Mouse (Mus musculus) heart, adult 11 months (tissue): ENCODE results near the gene Mcoln2.

Experiments used
- DNase-seq: peaks from one replicate; pipeline ENCODE4 v3.0.0; 2022

The Mcoln2 gene

GRCm38 (mm10) chr3:146146131-146146530 is 3.5 kb upstream of the Mcoln2 start:
- peak; percentile 43 for DNase-seq

- peak; percentile 96 for DNase-seq
These were observed 396 bp downstream of the Mcoln2 start for GRCm38 (mm10) chr3:146150058-146150400.

- no peak for DNase-seq
These were observed 927 bp downstream of the Mcoln2 start for GRCm38 (mm10) chr3:146150560-146150959.

- DNase-seq, result no peak
These were observed 1.7 kb downstream of the Mcoln2 start for GRCm38 (mm10) chr3:146151328-146151727.

- no peak for DNase-seq
These were observed 2.1 kb downstream of the Mcoln2 start for GRCm38 (mm10) chr3:146151755-146152154.

- DNase-seq, result no peak
These were observed 2.7 kb downstream of the Mcoln2 start for GRCm38 (mm10) chr3:146152348-146152747.

GRCm38 (mm10) chr3:146152913-146153312 is 3.3 kb downstream of the Mcoln2 start:
- no peak for DNase-seq

GRCm38 (mm10) chr3:146153862-146154611 is 4.4 kb downstream of the Mcoln2 start:
- peak; percentile 91 for DNase-seq

- DNase-seq, result no peak
These were observed 6.3 kb downstream of the Mcoln2 start for GRCm38 (mm10) chr3:146155628-146156576.

GRCm38 (mm10) chr3:146156811-146157210 is 7.2 kb downstream of the Mcoln2 start:
- no peak for DNase-seq

- no peak for DNase-seq
These were observed 8.4 kb downstream of the Mcoln2 start for GRCm38 (mm10) chr3:146158039-146158438.

- DNase-seq, result no peak
These were observed 9.7 kb downstream of the Mcoln2 start for GRCm38 (mm10) chr3:146159360-146159759.

- no peak for DNase-seq
These were observed 12.6 kb downstream of the Mcoln2 start for GRCm38 (mm10) chr3:146162197-146162596.

GRCm38 (mm10) chr3:146169356-146169755 is 19.7 kb downstream of the Mcoln2 start:
- no peak for DNase-seq

- no peak for DNase-seq
These were observed 23.4 kb downstream of the Mcoln2 start for GRCm38 (mm10) chr3:146173030-146173429.

- no peak for DNase-seq
These were observed 24.6 kb downstream of the Mcoln2 start for GRCm38 (mm10) chr3:146174215-146174614.

- no peak for DNase-seq
These were observed 27.7 kb downstream of the Mcoln2 start for GRCm38 (mm10) chr3:146177295-146177694.

- DNase-seq, result peak; percentile 92
These were observed 28.3 kb downstream of the Mcoln2 start for GRCm38 (mm10) chr3:146177748-146178582.

- DNase-seq, result no peak
These were observed 30.7 kb downstream of the Mcoln2 start for GRCm38 (mm10) chr3:146180341-146180740.

GRCm38 (mm10) chr3:146180986-146181385 is 31.4 kb downstream of the Mcoln2 start:
- DNase-seq, result no peak

GRCm38 (mm10) chr3:146184992-146185657 is 35.5 kb downstream of the Mcoln2 start:
- DNase-seq, result no peak

- no peak for DNase-seq
These were observed 36.4 kb downstream of the Mcoln2 start for GRCm38 (mm10) chr3:146186033-146186432.
